Mouse (Mus musculus) hindbrain, embryonic 15.5 days (tissue): ENCODE data around the gene Plcb3. TPM values are rescaled to one million over a fixed set of nuclear protein-coding genes. Genes with fewer than 3 reads are reported as not detected.
"Not testable (repeated sequence)": the region's sequence is repeated elsewhere in the genome, so short reads cannot be mapped to it uniquely, and the experiment has no call there.

Experiments
- ATAC-seq: fragments of 200-750 bp; cut with Nextera tagmentation; 2 replicates; pipeline ENCODE4 v1.8.0; 2017; ENCODE audit warnings: low read depth, moderate number of reproducible peaks, moderate TSS enrichment; ENCODE audit not compliant: low FRiP score
- H3K27ac ChIP-seq: fragments of 300-500 bp; sonication (generic); replicated peaks from 2 replicates; pipeline ENCODE4 v1.5.1; 2015; ENCODE audit warnings: mild to moderate bottlenecking, inconsistent platforms
- H3K27me3 ChIP-seq: fragments of 300-500 bp; sonication (generic); 2 replicates; pipeline ENCODE4 v1.6.1; 2015; ENCODE audit warnings: control low read depth, inconsistent platforms
- H3K36me3 ChIP-seq: fragments of 300-500 bp; sonication (generic); 2 replicates; pipeline ENCODE4 v1.6.1; 2015; ENCODE audit warnings: control low read depth, inconsistent platforms
- H3K4me1 ChIP-seq: fragments of 300-500 bp; sonication (generic); replicated peaks from 2 replicates; pipeline ENCODE4 v1.6.1; 2015; ENCODE audit warnings: control low read depth, inconsistent platforms
- H3K4me2 ChIP-seq: fragments of 300-500 bp; sonication (generic); 2 replicates; pipeline ENCODE4 v1.6.1; 2015; ENCODE audit warnings: moderate library complexity, mild to moderate bottlenecking, inconsistent platforms
- H3K4me3 ChIP-seq: fragments of 300-500 bp; sonication (generic); 2 replicates; pipeline ENCODE4 v1.5.1; 2015; ENCODE audit warnings: mild to moderate bottlenecking, inconsistent platforms
- H3K9ac ChIP-seq: fragments of 300-500 bp; sonication (generic); 2 replicates; pipeline ENCODE4 v1.6.1; 2015; ENCODE audit warnings: inconsistent platforms
- H3K9me3 ChIP-seq: fragments of 300-500 bp; sonication (generic); 2 replicates; pipeline ENCODE4 v1.6.1; 2016; ENCODE audit warnings: control low read depth, inconsistent platforms
- WGBS: fragments of 180-500 bp; shearing (Covaris S2); methylation state at CpG from one replicate; pipeline ENCODE4 v1.1.7; 2015; 5-methylcytosine and 5-hydroxymethylcytosine counted together
- polyA plus RNA-seq: library from polyadenylated mRNA; unstranded; fragments of >200 nt; fragmentation: Nextera tagmentation; extraction: Ambion mirVana; gene quantifications from 2 replicates; pipeline ENCODE4 v1.2.1, GENCODE M21; 2015

The Plcb3 gene
- polyA plus RNA-seq, 1 experiment from 2014 or later: 13.6 TPM

DNA sequence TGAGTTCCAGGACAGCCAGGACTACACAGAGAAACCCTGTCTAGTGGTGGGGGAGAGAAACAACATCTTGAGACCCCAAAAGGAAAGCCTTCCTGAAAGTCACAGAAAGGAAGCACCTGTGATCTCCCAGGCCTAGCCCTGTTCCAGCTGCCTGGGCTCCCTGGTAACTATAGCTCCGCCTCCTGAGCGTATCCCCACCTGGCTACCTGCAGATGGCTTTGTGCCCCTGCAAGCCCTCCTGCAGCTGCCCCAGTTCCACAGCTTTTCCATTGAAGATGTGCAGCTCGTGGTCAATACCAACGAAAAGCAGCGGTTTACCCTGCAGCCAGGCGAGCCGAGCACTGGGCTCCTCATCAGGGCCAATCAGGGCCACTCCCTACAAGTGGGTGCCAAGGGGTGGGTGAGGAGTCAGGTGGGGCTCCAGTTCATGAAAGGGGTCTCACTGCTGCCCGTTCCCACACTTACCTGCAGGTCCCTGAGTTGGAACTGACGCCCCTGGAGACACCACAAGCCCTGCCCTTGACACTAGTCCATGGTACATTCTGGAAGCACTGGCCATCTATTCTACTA lies 21.5 kb upstream of the Plcb3 start:
- H3K9ac ChIP-seq: no peak overlapping the region
- no peaks in the 10 kb centered on the region for H3K9me3 ChIP-seq
- H3K4me3 ChIP-seq: no peak overlapping the region
- no peak overlapping the region for H3K27ac ChIP-seq
- ATAC-seq: no peak
- 86% methylated on average over 9 of the region's 9 CpGs for WGBS
- H3K36me3 ChIP-seq: peaks cover 18% of the 10 kb centered on the region
- no peak overlapping the region for H3K4me2 ChIP-seq
- no peaks in the 10 kb centered on the region for H3K27me3 ChIP-seq
- peaks cover 45% of the 10 kb centered on the region for H3K4me1 ChIP-seq

DNA sequence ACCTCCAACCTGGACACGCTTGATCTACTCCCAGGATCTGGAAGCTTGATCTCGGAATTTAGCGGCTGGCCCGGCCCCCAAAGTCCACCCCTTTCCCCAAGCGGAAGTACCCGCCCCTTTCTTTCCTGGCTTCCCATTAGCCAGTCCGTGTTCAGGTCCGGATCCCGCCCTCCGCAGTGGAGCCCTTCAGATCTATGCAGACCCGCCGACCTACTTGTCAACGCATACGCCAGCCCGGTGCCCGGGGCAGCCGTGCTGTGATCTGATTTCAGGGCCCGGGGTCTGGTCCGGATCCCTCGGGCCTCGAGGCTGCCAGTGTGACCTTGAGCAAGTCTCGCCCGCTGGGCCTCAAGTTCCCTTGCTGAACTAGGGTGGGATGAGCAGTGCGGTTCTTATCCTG lies 19.7 kb upstream of the Plcb3 start, which contains the start of the genes Nudt22 and Trpt1:
Gene Nudt22, minus strand, starts transcription at position 112 of the 400 bp plus-strand sequence.
Gene Trpt1, plus strand, starts transcription at position 126 of the 400 bp plus-strand sequence.
- Histone ChIP-seq H3K4me1 (peaks cover 54% of the 10 kb centered on the region), H3K27ac (peak within 1 kb of the TSS; percentile 78), H3K9ac (peak within 1 kb of the TSS; percentile 68), H3K4me3 (peak within 1 kb of the TSS; percentile 61), H3K9me3 (no peaks in the 10 kb centered on the region), H3K27me3 (no peaks in the 10 kb centered on the region), H3K4me2 (peak within 1 kb of the TSS; percentile 86), H3K36me3 (peaks cover 18% of the 10 kb centered on the region)
- peak; percentile 79 for ATAC-seq
- WGBS: under 1% methylated on average over 24 of the region's 24 CpGs

DNA sequence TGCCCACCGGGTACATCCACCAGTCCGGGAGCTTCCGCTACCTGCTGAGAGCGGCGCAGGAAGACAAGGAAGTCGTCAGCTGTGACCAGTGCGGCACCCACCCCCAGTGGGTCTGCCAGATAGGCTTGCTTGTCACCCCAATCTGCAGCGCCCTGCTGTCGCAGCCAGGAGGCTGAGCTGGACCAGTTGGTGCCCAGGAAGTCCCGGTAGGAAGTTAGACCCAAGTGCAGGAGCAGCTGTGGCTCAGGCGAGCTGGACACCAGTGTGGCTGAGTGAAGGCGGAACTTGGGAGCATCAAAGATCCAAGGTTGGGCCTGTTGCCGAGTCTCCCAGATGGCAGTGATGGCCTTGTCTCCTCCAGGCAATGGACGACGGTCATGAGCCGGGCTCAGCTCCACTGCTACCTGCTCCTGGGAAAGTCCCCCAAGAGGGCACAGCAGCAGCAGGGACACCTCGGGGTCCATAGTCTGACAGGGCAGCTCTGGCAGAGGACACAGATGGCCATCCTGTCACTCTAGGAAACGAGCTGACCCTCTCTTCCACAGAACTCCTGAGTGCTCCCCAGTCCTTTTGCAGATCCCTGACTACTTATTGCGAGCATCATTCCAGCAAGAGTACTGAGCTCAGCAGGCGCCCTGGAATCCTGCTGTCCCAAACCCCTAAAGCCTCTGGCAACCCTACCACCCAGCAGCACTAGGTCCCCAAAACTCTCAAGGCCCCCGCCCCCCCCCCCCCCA lies 19.2 kb upstream of the Plcb3 start:
- H3K27ac ChIP-seq: peak overlapping the region; percentile 57
- H3K27me3 ChIP-seq: no peaks in the 10 kb centered on the region
- WGBS: 53% methylated on average over 21 of the region's 21 CpGs
- H3K9me3 ChIP-seq: no peaks in the 10 kb centered on the region
- peak overlapping the region; percentile 61 for H3K4me3 ChIP-seq
- peaks cover 18% of the 10 kb centered on the region for H3K36me3 ChIP-seq
- peaks cover 54% of the 10 kb centered on the region for H3K4me1 ChIP-seq
- H3K4me2 ChIP-seq: peak overlapping the region; percentile 86
- peak overlapping the region; percentile 68 for H3K9ac ChIP-seq
- no peak for ATAC-seq

DNA sequence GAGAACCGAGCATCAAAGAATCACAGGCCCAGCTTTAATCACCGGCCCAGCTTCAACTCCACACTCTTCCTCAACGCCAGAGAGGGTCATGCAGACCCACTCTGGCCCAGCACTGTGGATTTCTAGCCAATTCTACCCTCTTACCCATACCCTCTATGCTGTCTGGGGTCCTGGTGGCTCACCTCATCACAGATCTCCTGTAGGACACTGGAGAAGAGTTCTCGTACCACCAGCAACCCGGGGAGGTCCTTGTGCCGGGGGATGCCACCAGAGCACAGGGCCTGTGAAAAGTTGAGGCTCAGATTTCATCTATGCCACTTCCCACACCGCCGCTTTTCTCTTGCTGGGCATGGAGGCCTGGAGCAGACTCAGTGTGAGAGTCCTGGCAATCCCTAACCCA lies 18.2 kb upstream of the Plcb3 start:
- Histone ChIP-seq H3K4me3 (0 out of 2 replicates have a peak overlapping the region, but pooled peaks have one; percentile 61), H3K4me1 (peaks cover 54% of the 10 kb centered on the region), H3K9ac (0 out of 2 replicates have a peak overlapping the region, but pooled peaks have one; percentile 68), H3K27me3 (no peaks in the 10 kb centered on the region), H3K4me2 (peak overlapping the region; percentile 86), H3K36me3 (peaks cover 10% of the 10 kb centered on the region), H3K9me3 (no peaks in the 10 kb centered on the region), H3K27ac (no peak overlapping the region)
- 91% methylated on average over 8 of the region's 8 CpGs for WGBS
- no peak for ATAC-seq

DNA sequence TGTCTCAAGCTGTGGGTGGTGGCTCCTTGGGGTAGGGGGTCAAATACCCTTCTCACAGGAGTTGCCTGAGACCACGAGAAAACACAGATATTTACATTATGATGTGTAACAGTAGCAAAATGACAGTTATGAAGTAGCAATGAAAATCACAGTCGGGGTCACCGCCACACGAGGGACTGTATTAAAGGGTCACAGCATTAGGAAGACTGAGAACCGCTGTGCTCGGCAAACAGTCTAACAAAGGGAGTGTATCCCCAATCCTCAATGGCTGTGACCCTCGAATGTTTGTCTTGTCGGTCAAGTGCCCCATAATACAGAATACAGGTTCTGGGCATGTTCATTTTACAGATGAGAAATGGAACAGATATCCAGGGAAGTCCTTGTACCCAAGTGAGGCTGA lies 17.7 kb upstream of the Plcb3 start:
- peaks cover 54% of the 10 kb centered on the region for H3K4me1 ChIP-seq
- 88% methylated on average over 8 of the region's 8 CpGs for WGBS
- no peak for ATAC-seq
- peaks cover 5% of the 10 kb centered on the region; the same call in 1 of the 2 replicates for H3K36me3 ChIP-seq
- no peak overlapping the region for H3K4me3 ChIP-seq
- H3K9me3 ChIP-seq: no peaks in the 10 kb centered on the region
- no peak overlapping the region for H3K4me2 ChIP-seq
- no peak overlapping the region for H3K9ac ChIP-seq
- H3K27ac ChIP-seq: no peak overlapping the region
- H3K27me3 ChIP-seq: no peaks in the 10 kb centered on the region

DNA sequence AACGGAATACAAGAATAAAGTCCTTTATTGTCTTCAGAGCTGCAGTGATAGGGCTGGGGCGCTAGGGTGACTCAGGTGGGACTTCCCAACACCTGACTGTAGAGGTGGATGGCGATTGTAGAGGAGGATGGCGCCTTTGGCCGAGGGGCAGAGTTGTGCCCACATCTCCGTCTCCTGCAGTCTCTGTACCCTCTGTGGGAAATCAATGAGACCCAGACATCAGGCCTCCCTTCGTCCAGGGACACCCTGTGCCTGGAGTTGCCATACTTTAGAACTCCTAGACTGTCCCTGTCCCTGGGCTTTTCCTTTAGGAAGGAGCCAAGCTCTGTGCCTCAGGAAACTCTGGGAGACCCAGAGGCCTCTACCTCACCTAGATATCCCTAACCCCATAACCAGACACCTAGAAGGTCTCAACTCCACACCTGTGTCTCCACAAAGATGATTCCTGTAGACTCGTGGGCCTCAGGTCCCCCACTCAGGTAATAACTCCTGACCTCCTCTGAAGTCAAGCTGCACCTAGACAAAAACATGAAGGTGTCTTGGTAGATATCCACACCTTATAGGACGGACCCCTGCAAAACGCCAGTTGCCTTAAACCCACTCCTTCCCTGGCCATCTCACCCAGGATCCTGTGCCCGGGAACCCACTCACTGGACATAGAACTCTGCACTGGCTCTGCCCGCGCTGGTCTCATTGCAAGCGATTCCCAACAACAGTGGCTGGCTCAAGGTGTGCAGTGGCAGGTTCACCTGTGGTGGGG lies 16.9 kb upstream of the Plcb3 start:
- Histone ChIP-seq H3K4me3 (peak overlapping the region; percentile 55), H3K27me3 (no peaks in the 10 kb centered on the region), H3K9me3 (no peaks in the 10 kb centered on the region), H3K9ac (peak overlapping the region; percentile 44), H3K4me2 (peak overlapping the region; percentile 98), H3K4me1 (peaks cover 56% of the 10 kb centered on the region), H3K27ac (peak overlapping the region; percentile 54; the same call in 1 of the 2 replicates), H3K36me3 (no peaks in the 10 kb centered on the region)
- no peak for ATAC-seq
- WGBS: 64% methylated on average over 14 of the region's 14 CpGs

DNA sequence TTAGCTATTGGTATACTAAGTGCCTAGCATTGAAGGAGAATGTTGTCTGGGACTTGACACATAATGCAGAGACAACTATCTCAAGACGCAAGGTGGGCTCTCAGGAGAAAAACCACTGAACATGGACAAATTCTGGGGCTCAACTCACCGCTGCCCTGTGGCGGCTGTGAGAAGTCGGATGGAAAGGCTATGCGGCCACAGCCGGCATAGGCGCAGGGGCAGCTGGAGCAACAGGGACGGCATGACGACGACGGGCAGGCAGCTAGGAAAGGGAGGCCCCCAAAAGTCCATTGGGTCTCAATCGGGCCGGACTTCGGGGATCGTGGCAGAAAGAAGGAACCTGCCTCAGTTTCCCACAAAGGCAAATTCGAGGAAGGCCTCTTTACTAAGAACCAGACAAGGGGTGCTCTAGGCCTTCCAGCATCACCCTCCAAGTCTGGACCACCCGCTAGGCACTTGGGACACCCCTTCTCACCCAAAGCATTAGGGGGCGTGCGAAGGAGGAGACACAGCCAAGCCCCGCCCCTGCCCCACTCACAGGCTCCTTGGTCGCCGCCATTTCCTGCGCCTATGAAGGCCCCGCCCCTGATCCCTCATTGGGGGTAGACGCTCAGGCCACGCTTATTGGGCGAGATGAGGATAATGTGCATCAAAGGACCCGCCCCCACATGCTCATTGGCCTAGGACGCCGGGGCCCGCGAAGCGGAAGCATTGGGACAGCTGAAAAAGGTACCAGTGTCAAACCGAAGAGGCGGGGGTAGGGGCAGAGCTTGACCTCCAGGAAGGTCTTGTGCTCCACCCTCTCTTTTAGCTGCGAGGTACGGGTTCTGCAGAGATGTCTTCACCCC lies 16.0 kb upstream of the Plcb3 start, which contains the start of gene Dnajc4:
Gene Dnajc4, minus strand, starts transcription at position 562 of the 848 bp plus-strand sequence.
- Histone ChIP-seq H3K36me3 (no peaks in the 10 kb centered on the region), H3K9me3 (no peaks in the 10 kb centered on the region), H3K4me1 (peaks cover 57% of the 10 kb centered on the region), H3K9ac (peak within 1 kb of the TSS; percentile 64), H3K27me3 (no peaks in the 10 kb centered on the region), H3K4me3 (peak within 1 kb of the TSS; percentile 55), H3K27ac (peak within 1 kb of the TSS; percentile 54), H3K4me2 (peak within 1 kb of the TSS; percentile 98)
- 2% methylated on average over 37 of the region's 37 CpGs for WGBS
- ATAC-seq: peak; percentile 94

DNA sequence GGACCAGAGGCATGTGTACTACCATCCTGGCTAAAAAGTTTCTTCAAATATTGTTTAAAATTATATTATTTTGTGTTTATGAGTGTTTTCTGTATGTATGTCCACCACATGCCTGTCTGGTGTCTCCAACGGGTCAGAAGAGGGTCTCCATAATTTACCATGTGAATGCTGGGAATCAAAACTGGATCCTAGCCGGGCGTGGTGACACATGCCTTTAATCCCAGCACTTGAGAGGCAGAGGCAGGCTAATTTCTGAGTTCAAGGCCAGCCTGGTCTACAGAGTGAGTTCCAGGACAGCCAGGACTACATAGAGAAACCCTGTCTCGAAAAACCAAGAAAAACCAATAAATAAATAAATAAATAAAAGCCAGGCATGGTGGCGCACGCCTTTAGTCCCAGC lies 14.9 kb upstream of the Plcb3 start:
- not testable (repeated sequence) for H3K4me3 ChIP-seq, H3K9me3 ChIP-seq, H3K36me3 ChIP-seq, H3K9ac ChIP-seq, H3K27me3 ChIP-seq, ATAC-seq, H3K27ac ChIP-seq
- 94% methylated on average over 6 of the region's 6 CpGs for WGBS
- Histone ChIP-seq H3K4me2 (peak overlapping the region; percentile 98), H3K4me1 (peaks cover 55% of the 10 kb centered on the region)

DNA sequence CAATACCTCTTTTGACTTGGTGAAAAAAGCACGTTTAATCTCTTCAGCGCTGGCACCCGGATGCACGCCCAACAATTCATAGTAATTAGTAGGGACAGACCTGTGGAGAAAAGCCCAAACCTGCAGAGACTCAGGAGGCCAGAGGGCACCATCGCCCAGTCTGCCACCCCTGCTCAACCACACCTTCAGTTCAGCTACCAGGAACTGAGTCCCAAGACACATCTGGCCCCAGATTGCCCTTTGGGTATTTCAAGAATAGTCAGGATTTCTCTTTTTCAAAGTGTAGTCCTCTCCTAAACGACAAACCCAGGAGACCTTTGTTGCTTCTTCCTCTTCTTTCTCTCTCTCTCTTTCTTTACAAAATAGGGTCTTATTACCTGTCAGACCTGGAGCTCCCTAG lies 14.4 kb upstream of the Plcb3 start:
- Histone ChIP-seq H3K27me3 (no peaks in the 10 kb centered on the region), H3K9ac (no peak overlapping the region), H3K4me1 (peaks cover 58% of the 10 kb centered on the region), H3K4me2 (no peak overlapping the region), H3K4me3 (no peak overlapping the region), H3K9me3 (no peaks in the 10 kb centered on the region), H3K27ac (no peak overlapping the region), H3K36me3 (no peaks in the 10 kb centered on the region)
- 93% methylated on average over 6 of the region's 6 CpGs for WGBS
- no peak for ATAC-seq

DNA sequence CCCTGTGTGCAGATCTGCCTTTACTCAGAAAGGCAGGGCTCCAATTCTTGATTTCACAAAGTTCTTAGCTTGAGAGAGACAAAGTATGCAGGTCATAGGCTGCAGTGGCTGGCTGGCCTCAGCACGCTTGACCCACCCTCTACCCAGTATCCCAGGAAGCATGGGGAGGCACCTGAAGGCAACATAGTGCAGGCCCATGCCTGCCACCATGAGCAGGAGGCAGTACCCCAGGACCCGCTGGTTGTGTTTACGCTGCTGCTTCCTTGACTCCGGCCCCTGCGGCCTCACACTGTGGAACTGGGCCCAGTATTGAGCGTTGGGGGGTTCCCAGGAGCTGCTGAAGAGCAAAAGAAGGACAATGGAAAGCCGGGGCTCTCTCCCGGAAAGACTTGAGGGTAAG lies 13.0 kb upstream of the Plcb3 start:
- Histone ChIP-seq H3K9ac (no peak overlapping the region), H3K4me1 (peaks cover 45% of the 10 kb centered on the region), H3K4me2 (no peak overlapping the region), H3K27ac (no peak overlapping the region), H3K36me3 (no peaks in the 10 kb centered on the region), H3K27me3 (no peaks in the 10 kb centered on the region), H3K9me3 (no peaks in the 10 kb centered on the region), H3K4me3 (no peak overlapping the region)
- WGBS: 81% methylated on average over 8 of the region's 8 CpGs
- no peak for ATAC-seq

DNA sequence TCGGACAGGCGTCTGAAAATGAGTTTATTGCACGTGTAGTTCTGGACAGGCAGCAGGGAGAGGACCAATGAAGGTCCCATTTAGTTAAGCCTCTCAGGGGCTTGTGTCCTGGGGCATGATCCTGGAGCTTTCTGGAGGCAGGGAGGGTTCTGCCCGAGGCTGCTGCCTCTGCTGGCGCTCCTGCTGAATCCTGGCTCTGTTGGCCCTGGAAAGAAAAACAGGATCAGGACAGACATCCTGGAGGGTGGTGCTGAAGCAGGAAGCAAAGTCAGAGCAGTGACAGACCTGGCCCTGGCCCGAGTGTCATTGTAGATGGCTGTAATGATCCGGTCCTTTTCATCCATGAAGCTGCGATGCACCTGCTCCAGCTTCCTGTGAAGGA lies 11.6 kb upstream of the Plcb3 start:
- no peaks in the 10 kb centered on the region for H3K27me3 ChIP-seq
- H3K4me1 ChIP-seq: peaks cover 33% of the 10 kb centered on the region
- peak overlapping the region; percentile 83 for H3K27ac ChIP-seq
- peak overlapping the region; percentile 73 for H3K4me3 ChIP-seq
- peaks cover 9% of the 10 kb centered on the region; the same call in 1 of the 2 replicates for H3K36me3 ChIP-seq
- 5% methylated on average over 8 of the region's 8 CpGs for WGBS
- ATAC-seq: no peak
- peak overlapping the region; percentile 89 for H3K9ac ChIP-seq
- peak overlapping the region; percentile 86 for H3K4me2 ChIP-seq
- no peaks in the 10 kb centered on the region for H3K9me3 ChIP-seq
